Mouse (Mus musculus): ENCODE measurements around the gene Slc39a11. TPM values are rescaled to one million over a fixed set of nuclear protein-coding genes. Genes with fewer than 3 reads are reported as not detected.

Gene Slc39a11
- total RNA-seq, 2 experiments from 2014 or later, result 4.7 to 5.4 TPM

GRCm38 (mm10) chr11:113381550-113381949, 268.3 kb downstream of the Slc39a11 start:
- no peak for ATAC-seq (replicated peaks; ENCODE audit: low FRiP score, poor library complexity, severe bottlenecking)

GRCm38 (mm10) chr11:113378867-113379266, 271.0 kb downstream of the Slc39a11 start:
- no peak for ATAC-seq (replicated peaks; ENCODE audit: low FRiP score, poor library complexity, severe bottlenecking)

- ATAC-seq (replicated peaks; ENCODE audit: low FRiP score, poor library complexity, severe bottlenecking), result no peak
Measured at GRCm38 (mm10) chr11:113376066-113376465, 273.8 kb downstream of the Slc39a11 start.

- no peak for ATAC-seq (replicated peaks; ENCODE audit: low FRiP score, poor library complexity, severe bottlenecking)
Measured at GRCm38 (mm10) chr11:113373926-113374325, 276.0 kb downstream of the Slc39a11 start.

- ATAC-seq (replicated peaks; ENCODE audit: low FRiP score, poor library complexity, severe bottlenecking), result no peak
Measured at GRCm38 (mm10) chr11:113373331-113373730, 276.5 kb downstream of the Slc39a11 start.

DNA sequence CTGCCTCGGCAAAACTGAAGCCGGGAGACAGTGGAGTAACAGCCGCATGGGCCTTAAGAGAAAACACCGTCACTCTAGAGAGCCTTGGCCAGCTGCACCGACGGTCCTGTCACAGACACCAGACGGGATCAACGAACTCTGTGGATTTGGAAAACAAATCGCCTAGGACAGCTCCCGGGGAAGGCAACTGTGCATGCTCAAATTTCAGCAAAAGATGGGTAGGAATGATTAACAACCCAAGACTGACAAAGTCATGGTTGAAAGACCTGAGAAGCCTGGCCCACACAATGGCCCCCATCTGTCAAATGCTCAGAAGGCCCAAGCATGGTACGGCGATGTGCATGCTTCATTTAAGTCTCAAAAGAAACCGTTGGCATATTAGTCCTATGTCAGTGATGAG, 281.8 kb downstream of the Slc39a11 start:
- no peak for ATAC-seq (replicated peaks; ENCODE audit: low FRiP score, poor library complexity, severe bottlenecking)

DNA sequence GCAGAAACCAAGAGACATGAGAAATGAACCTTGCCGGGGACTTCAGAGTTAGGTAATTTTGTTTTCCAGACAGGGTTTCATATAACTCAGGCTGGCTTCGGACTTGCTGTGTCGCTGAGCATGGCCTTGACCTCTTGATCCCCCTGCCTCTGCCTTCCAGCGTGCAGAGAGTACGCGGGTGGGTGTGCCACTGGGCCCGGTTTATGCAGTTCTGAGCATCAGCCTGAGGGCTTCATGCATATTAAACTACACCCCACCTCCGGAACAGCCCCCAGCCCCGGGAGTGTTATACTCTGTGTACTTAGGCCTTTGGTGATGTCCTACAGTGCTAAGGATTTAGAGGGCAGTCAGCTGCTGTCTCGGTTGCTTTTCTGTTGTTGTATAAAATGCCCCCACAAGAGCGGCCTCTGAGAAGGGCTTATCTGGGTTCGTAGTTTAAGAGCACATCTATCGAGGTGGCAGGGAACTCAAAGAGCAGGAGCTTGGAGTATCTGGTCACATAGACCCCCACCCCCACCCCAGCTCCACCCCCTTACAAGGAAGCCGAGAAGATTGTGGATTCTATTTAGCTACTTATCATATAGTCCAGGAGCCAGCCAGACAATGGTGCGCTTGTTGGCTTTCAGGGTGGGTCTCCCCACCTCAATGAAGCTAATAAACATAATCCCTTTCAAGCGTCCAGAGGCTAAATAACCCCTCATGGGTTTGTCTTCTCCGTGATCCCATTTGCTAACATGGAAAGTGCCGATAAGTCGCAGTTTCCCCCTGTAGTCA, 283.4 kb downstream of the Slc39a11 start:
- no peak for ATAC-seq (replicated peaks; ENCODE audit: low FRiP score, poor library complexity, severe bottlenecking)

- ATAC-seq (replicated peaks; ENCODE audit: low FRiP score, poor library complexity, severe bottlenecking), result no peak
Measured at GRCm38 (mm10) chr11:113363739-113364138, 286.1 kb downstream of the Slc39a11 start.

GRCm38 (mm10) chr11:113362617-113363016, 287.3 kb downstream of the Slc39a11 start:
- no peak for ATAC-seq (replicated peaks; ENCODE audit: low FRiP score, poor library complexity, severe bottlenecking)

DNA sequence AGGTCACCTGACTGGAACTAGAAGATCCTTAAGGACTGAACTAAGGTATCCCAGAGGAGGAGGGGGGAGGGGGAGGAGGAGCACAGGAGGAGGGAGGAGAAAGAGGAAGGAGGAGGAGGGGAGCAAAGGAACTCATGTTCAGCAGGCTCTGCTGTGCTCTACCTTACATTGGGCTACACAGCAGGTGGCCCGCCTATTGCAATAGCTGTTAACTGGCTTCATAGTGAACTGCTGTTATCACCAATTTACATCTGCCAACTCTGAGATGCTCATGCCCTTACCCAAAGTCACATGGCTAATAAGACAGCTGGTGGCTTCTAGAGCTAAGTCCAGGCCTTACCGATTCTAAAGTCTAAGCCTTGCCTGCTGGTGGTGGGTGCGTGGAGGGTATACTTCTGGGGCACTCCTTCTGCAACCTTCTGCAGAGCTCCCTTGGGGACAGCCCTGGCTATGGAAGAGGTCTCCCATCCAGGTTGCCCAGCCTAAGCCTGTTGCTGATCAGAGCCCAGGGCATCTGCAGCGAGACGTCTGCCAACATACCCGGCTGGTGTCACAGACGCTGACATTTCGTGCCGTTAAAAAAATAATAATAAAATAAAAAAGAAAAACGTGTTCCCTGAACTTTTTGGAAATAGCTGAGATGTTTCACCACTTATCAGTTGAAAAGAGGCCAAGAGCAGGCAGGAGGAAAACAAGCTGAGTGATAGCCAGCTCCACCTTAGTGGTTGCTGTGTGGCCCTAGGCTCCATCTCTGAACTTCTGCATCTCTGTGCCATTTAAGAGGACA, 289.6 kb downstream of the Slc39a11 start:
- no peak for ATAC-seq (replicated peaks; ENCODE audit: low FRiP score, poor library complexity, severe bottlenecking)

DNA sequence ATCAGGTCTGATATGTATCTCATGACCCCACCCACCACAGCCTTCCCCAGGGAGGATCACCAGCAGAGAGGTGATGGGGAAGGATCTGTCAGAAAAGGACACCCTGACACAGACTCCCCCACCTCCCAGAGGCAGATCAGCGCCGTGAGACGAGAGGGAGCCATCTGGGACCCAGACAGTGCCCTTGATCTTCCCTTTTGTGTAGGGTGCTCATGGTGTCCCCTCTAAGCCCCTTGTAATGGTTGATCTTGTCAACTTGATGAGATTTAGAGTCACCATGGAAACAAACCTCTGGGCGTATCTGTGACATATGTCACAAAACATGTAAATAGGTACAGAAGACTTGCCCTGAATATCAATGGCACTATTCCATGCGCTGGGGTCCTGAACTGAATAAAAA, 293.9 kb downstream of the Slc39a11 start:
- no peak for ATAC-seq (replicated peaks; ENCODE audit: low FRiP score, poor library complexity, severe bottlenecking)

DNA sequence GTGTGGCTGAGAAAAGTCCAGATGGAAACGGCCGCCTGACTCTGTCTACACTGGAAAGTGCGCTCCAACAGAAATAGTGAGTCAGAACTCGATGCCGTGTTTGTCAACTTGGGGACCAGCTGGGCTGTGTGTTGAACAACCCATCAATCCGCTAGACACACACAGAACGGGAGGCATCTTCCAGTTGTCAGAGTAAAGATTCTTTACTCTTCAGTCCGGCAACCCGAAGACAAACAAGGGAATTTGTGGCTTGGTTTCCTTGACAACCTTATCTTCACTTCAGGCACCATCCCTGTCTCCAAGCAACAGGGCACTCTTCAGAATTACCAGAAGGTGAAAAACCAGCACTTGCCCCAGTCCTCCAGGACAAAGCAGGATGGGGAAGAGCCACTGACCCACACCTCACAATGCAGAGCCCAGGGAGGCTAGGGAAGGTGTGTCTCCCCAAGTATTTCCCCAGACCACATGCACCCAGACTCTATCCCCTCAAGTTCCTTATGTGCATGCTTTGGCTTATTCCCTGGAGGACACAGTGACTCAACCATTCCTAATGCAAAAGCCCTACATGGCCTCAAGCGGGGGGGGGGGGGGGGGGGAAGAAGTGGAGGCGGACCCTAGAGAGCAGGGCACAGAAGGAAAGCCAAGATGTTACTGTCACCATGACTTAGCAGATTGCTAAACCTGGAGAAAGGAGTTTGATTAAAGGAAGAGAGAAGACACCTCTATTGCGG, 297.6 kb downstream of the Slc39a11 start:
- ATAC-seq (replicated peaks; ENCODE audit: low FRiP score, poor library complexity, severe bottlenecking), result no peak

DNA sequence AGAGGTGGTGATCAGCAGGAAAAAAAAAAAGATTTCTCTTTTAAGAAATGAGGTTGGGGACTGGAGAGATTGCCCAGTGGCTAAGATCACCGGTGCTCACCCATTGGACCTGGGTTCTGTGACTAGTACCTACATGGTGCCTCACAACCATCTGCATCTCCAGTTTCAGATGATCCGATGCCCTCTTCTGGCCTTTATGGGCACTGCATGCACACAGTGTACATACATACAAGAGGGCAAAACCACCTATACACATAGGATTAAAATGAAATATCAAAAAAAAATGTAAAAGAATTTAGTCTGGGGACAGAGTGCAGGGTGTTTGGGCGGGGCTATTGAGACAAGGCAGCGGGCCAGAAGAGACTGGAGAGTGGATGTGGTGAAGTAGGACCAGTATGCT, 299.3 kb downstream of the Slc39a11 start:
- no peak for ATAC-seq (replicated peaks; ENCODE audit: low FRiP score, poor library complexity, severe bottlenecking)

GRCm38 (mm10) chr11:113346895-113347514, 302.9 kb downstream of the Slc39a11 start:
- ATAC-seq (replicated peaks; ENCODE audit: low FRiP score, poor library complexity, severe bottlenecking), result no peak

DNA sequence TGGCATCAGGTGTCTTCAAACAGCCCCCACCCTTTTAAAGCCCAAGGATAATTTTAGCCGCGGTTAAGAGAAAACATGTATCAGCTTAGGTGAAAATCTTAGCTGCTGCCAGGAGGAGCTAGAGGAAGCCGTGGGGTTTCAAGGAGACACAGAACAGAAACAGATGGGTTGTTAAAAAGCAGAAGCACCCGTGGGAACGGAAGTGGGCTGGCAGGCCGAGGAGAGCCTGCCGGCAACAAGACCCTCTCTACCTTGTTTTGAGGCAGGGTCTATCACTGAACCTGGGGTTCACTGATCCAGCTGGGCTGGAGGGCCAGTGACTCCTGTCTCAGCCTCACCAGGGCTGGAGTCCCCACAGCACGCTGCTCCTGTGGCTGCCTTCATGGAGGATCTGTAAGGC, 310.1 kb downstream of the Slc39a11 start:
- no peak for ATAC-seq (replicated peaks; ENCODE audit: low FRiP score, poor library complexity, severe bottlenecking)

DNA sequence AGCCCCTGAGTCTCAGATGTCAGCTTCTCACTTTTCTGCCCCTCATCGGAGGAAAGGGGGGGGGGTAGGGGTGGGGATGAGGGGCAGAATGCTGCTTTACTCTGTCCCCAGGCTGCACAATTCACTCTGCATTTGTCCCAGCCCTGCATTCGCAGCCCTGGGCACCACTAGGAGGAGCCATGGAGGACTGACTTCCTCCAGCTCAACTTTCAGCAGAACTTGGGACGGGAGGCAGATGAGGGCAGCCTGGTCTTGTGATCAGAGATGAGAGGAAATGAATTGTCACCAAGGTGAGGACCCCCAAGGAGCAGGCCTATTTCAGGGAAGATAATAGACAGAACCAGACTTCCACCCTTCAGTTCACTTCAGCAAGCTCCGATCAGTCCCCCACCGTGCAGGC, 311.3 kb downstream of the Slc39a11 start:
- ATAC-seq (replicated peaks; ENCODE audit: low FRiP score, poor library complexity, severe bottlenecking), result no peak

DNA sequence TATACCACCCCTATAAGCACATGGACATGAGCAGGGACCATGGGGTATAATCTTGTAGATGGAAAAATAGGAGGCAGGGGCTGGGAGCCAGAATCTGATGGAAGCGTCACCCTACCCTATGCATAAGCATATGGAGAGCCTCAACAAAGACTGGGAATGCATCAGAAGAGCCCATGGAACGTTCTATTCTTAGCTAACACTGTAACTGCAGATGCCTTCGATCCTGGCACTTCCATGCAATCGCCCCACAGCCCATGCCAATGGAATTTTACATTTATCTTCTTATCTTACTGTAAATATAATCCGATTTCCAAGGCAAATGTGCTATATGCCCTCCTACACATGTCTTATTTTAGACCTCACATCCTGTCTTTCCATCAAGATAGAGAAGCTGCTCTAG, 314.2 kb downstream of the Slc39a11 start:
- ATAC-seq (replicated peaks; ENCODE audit: low FRiP score, poor library complexity, severe bottlenecking), result no peak

DNA sequence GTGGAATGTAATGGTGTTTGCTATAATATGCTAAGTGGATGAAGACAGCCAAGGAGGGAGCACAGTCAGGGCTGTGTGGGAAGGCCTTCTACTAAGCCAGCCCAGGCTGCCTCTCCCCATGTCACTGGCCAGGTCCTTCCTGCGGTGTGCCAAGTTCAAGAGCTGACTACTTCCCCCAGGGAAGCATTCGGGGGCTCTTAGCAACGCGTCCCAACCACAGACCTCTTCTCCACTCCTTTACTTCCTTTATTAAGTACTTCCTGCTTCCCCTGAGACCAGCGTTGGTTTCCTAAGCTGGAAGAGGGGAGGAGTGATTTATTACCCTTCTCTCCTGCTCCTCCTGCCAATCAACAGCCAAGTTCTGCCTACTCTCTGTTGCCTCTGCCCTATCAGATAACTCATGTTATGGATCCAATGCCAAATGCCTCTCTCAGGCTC, 315.4 kb downstream of the Slc39a11 start:
- no peak for ATAC-seq (replicated peaks; ENCODE audit: low FRiP score, poor library complexity, severe bottlenecking)

DNA sequence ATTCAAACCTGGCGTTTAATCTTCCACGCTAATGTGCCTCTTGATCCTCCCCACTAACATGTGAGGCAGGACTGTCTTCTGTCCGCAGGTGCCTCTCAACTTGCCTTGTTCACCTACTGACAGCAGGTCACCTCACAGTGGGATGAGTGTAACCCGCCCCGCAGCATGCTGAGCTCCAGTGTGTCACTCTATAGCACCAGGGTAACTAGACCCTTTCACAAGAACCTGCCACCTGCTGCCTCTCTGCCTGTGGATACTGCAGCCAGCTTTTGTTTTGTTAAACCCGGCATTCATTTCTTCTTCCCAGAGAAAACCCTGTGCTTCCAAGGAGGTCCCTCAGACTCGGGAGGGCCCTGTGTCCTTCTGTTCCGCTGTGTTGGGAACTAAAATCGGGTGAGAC, 316.3 kb downstream of the Slc39a11 start:
- no peak for ATAC-seq (replicated peaks; ENCODE audit: low FRiP score, poor library complexity, severe bottlenecking)

DNA sequence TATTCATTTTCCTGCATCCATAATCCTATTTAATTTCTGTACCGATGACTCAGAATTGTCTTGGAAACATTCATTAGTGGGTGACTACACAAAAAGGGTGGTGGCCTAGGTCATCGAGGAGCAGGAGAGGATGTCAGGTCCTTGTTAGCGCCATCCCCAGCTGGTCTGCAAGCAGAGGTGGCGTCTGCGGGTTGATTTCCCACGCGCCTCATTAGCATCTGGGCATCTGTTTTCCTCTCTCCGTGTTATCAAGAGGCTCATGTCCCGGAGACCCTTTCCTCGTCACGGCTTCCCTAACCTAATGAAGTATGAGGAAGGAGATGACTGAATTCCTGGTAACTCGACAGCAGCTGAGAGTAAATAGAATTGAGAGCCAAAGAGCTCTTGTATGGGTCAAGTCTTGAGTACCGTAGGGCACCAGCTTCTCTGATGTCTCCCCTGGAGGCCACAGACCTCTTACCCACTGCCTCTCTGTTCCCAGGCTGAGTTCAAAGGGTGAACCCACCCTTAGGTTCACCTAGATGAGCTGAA, 319.8 kb downstream of the Slc39a11 start:
- no peak for ATAC-seq (replicated peaks; ENCODE audit: low FRiP score, poor library complexity, severe bottlenecking)
